Mouse (Mus musculus) myocyte (in vitro differentiated cells): ENCODE measurements around the gene Calr4.

ENCODE experiments used
- E2F4 ChIP-seq: IDR thresholded peaks from one replicate; pipeline ENCODE4 v1.6.1; 2011; ENCODE audit warnings: mild to moderate bottlenecking, control low read depth, moderate library complexity; ENCODE audit not compliant: insufficient read depth
- MAX ChIP-seq: IDR thresholded peaks from one replicate; pipeline ENCODE4 v1.6.1; 2011; ENCODE audit warnings: low read depth, mild to moderate bottlenecking, control low read depth
- MYOG ChIP-seq, 3 experiments: IDR thresholded peaks; one replicate each; pipeline ENCODE4 v1.6.1; 2011; ENCODE audit warnings: control low read depth in 2 of 3, low read depth in 2 of 3, mild to moderate bottlenecking in 2 of 3; ENCODE audit not compliant: insufficient read length in 2 of 3, control insufficient read depth in 1 of 3, insufficient read depth in 1 of 3
- POLR2A ChIP-seq: IDR thresholded peaks from one replicate; pipeline ENCODE4 v1.6.1; 2011; ENCODE audit warnings: low read depth, mild to moderate bottlenecking, control low read depth, moderate library complexity; ENCODE audit not compliant: insufficient read length
- POLR2AphosphoS2 ChIP-seq: IDR thresholded peaks from one replicate; pipeline ENCODE4 v1.6.1; 2011; ENCODE audit warnings: low read depth, control low read depth; ENCODE audit not compliant: insufficient read length
- SRF ChIP-seq: IDR thresholded peaks from one replicate; pipeline ENCODE4 v1.6.1; 2011; ENCODE audit warnings: low read depth; ENCODE audit not compliant: control insufficient read depth, insufficient read length
- TCF12 ChIP-seq: IDR thresholded peaks from one replicate; pipeline ENCODE4 v1.6.1; 2011; ENCODE audit warnings: mild to moderate bottlenecking, control low read depth; ENCODE audit not compliant: poor library complexity, insufficient read depth, severe bottlenecking
- TCF3 ChIP-seq: IDR thresholded peaks from one replicate; pipeline ENCODE4 v1.6.1; 2011; ENCODE audit warnings: low read depth, control low read depth; ENCODE audit not compliant: insufficient read length
- USF1 ChIP-seq: IDR thresholded peaks from one replicate; pipeline ENCODE4 v1.6.1; 2011; ENCODE audit warnings: low read depth, mild to moderate bottlenecking, control low read depth, moderate library complexity

GRCm38 (mm10) chr4:109236186-109236879 lies 2.0 kb downstream of the Calr4 start:
- TF ChIP-seq POLR2A, result no peak
- no peak for TF ChIP-seq TCF12
- no peak for TF ChIP-seq SRF
- no peak for TF ChIP-seq POLR2AphosphoS2
- TF ChIP-seq USF1, result no peak
- TF ChIP-seq MAX, result no peak
- TF ChIP-seq MYOG (IDR thresholded peaks at IDR 0.05; ENCODE audit: control insufficient read depth in 1 of 3, insufficient read depth in 1 of 3, insufficient read length in 2 of 3, low read depth in 2 of 3), result no peak
- no peak for TF ChIP-seq TCF3
- no peak for TF ChIP-seq E2F4
